Mouse (Mus musculus): ENCODE measurements at regions not wholly inside any gene's neighbourhood (a gene's known extent, or its start where the extent isn't known, plus 50 kb on each side); places are given as distances from the start of the nearest gene placed in this dataset.

- TF ChIP-seq CTCF (IDR thresholded peaks at IDR 0.05; ENCODE audit: low read depth, low read length) (no peak), POLR2A (IDR thresholded peaks at IDR 0.05; ENCODE audit: borderline replicate concordance, low read depth, low read length) (no peak)
These were observed 448.0 kb upstream of the Mef2c start for GRCm38 (mm10) chr13:83055865-83056264.
